Mouse (Mus musculus) bone marrow, adult 2 months (tissue): ENCODE measurements around the gene Morn3.

Experiments used
- CTCF ChIP-seq: fragments of 200-500 bp; IDR thresholded peaks from 2 replicates; pipeline ENCODE4 v1.5.1; 2011; ENCODE audit warnings: low read length, control low read depth; ENCODE audit not compliant: control insufficient read depth, insufficient read depth
- POLR2A ChIP-seq: fragments of 200-500 bp; IDR thresholded peaks from 2 replicates; pipeline ENCODE4 v1.6.1; 2011; ENCODE audit warnings: low read depth, mild to moderate bottlenecking, control low read depth, low read length, borderline replicate concordance; ENCODE audit not compliant: control insufficient read depth

DNA sequence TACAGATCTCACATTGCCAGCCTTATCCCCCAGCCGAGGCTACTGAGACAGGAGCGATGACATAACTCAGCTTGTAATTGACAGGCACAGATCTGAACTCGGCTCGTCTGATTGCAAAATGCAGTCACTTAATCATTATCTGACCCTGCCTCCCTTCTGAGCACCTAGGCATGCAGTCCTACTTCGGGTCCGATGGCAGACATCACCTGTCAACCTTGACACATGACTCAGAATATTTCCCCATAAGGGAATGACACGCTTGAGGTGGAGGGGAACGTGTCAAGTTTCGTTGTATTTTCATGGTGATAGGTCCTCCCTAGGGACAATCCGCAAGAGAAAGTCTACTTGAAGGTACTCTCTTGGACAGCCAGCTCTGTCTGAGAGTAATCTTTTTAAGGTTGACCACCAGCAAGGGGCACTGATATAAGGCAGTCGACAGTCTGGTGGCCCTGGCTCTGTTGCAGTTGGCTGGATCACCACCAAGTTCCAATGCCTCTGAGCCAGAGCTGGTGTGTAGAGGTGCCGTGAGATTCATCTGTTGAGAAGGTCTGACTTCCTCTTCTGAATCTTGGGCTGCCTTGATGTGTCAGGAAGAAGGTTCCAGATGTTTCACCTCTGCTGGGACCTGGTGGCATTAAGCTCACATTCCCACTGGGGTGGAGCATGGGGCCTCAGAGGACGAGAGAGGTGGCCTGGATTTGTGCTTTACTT lies 36.7 kb upstream of the Morn3 start:
- TF ChIP-seq CTCF: no peak
- TF ChIP-seq POLR2A: no peak
